Mouse (Mus musculus) gastrocnemius, adult 18-20 months (tissue): Measurements from ENCODE around the gene Slc6a9. TPM values are rescaled to one million over a fixed set of nuclear protein-coding genes. Genes with fewer than 3 reads are reported as not detected.

Source experiments
- DNase-seq: peaks from one replicate; pipeline ENCODE4 v3.0.0; 2021; ENCODE audit warnings: low spot score
- total RNA-seq, 2 experiments: library from RNA; stranded (reverse); gene quantifications; 2 replicates each; pipeline ENCODE4 v1.2.3; 2021

Slc6a9 gene
- total RNA-seq, 2 experiments from 2014 or later, result 5.7 to 6.0 TPM

GRCm38 (mm10) chr4:117839366-117839765, 5.1 kb downstream of the Slc6a9 start:
- no peak for DNase-seq

GRCm38 (mm10) chr4:117840821-117841220, 6.5 kb downstream of the Slc6a9 start:
- no peak for DNase-seq

GRCm38 (mm10) chr4:117841566-117841965, 7.3 kb downstream of the Slc6a9 start:
- DNase-seq, result no peak

DNA sequence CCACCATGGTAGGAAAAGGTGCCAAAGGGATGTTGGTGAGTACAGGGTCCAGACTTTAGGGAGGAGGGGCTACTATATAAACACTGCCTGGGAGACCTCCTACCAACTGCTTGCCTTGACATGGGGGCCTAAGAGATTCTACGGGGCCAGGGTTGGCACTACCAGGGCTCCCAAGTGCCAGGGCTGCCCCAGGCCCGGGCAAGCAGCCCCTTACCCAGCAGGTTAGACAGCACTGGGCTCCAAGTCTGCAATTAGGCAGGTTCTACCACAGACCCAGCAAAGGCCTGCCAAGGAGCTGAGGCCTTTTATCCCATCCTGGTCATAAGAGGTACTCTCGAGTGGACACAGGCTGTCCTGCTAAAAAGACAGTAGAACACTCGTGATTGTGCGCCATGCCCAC, 8.8 kb downstream of the Slc6a9 start:
- no peak for DNase-seq

GRCm38 (mm10) chr4:117844467-117844866, 10.2 kb downstream of the Slc6a9 start:
- DNase-seq, result no peak

GRCm38 (mm10) chr4:117845316-117845715, 11.0 kb downstream of the Slc6a9 start:
- DNase-seq, result no peak

- no peak for DNase-seq
These were observed 12.0 kb downstream of the Slc6a9 start for GRCm38 (mm10) chr4:117846261-117846660.

DNA sequence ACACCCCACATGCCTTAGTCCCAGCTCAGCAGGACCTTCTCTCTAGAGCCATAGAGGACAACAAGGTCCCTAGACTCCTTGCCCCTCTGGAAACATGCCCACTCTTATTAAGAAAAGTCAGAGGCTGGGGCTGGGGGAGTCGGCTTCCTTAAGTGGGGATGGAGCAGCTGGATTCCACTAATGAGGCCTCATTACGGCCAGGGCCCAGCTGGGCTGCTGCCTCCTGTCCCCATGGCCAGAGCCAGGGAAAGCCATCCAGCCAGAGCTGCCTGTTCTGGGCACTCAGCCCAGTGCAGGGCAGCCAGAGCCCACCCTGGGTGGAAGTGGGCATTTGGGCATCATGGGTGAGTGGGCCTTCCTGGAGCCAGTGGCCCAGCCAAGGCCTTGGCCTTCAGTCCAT, 12.7 kb downstream of the Slc6a9 start:
- no peak for DNase-seq

- no peak for DNase-seq
These were observed 14.8 kb downstream of the Slc6a9 start for GRCm38 (mm10) chr4:117849063-117849462.

- DNase-seq, result no peak
These were observed 15.2 kb downstream of the Slc6a9 start for GRCm38 (mm10) chr4:117849506-117849905.

GRCm38 (mm10) chr4:117850176-117850575, 15.9 kb downstream of the Slc6a9 start:
- peak; percentile 62 for DNase-seq

DNA sequence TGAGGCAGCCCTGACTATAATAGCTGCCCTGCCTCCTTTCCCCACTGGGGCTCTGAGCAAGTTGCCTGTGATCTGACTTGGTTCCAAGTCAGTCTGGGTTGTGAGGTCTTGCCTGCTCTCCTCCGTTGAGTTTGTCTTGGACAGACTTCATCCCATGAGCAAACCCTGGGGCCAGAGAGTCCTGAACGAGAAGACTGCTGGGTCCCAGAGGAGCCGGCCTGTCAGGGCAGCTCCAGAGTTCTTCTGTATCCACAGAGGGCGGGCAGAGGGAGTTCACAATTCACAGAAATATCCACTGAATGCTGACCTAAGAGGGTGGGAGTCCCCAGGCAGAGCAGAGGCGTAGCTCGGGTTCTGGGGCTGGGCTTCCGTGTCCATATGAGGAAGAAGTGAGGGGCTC, 16.6 kb downstream of the Slc6a9 start:
- DNase-seq, result peak; percentile 48

- DNase-seq, result no peak
These were observed 18.0 kb downstream of the Slc6a9 start for GRCm38 (mm10) chr4:117852152-117852868.

GRCm38 (mm10) chr4:117855146-117855545, 20.8 kb downstream of the Slc6a9 start:
- DNase-seq, result no peak

DNA sequence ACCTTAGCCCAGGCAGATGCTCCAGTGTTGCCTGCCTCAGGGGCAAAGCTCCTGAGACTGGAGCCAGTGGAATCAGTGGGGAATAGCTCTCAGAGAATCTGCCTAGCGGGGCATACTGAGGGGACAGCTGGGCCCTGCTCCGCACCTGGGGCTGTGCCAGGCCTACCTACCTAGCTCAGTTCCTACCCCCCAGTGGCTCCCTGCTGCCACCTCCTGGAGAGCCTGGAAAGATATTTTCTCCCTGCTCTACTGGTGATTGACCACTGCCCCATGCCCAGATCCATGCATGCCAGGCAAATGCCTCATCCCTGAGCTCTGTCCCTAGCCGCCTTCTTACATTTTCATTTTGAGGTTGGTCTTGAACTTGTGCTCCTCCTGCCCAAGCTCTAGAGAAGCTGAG, 24.5 kb downstream of the Slc6a9 start:
- DNase-seq, result peak; percentile 76

DNA sequence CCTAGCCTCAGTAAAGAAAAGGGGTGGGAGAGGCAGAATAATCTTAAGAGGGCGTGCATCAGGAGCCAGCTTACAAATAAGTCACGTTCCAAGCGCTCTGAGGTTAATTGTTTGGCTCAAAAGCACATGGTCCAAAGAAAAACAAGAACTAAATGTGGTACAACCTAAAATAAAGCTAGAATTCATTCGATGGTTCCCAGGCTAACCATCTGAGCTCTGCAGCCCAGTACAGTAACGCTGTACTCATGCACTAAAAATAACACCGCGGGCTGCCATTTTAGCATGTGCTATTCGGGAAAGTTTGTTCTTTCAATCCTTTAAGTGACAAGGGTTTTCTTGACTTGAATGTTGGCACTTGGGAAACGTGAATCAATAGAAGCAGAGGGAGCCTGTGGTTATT, 26.3 kb downstream of the Slc6a9 start:
- DNase-seq, result no peak

GRCm38 (mm10) chr4:117862823-117863222, 28.5 kb downstream of the Slc6a9 start:
- DNase-seq, result no peak

DNA sequence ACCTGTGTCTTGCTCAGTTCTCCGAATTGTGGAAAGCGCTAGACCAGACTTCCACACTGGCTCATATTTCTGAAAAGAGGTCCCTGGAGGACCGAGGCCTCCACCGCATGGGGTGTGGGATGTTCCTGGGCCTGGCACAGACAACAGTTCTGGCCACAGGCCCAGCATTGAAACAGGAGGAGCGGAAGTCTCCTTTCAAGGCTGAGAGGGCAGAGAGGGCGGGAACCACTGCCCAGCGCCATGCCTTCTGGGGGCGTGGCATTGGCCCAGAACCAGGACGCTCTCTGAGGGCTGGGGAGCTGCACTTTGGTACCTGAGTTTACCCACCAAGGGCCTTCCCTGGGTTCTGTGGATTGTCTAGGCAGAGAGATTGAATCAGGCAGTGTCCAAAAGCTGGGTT, 31.8 kb downstream of the Slc6a9 start:
- DNase-seq, result peak; percentile 89

GRCm38 (mm10) chr4:117867000-117867399, 32.7 kb downstream of the Slc6a9 start:
- DNase-seq, result no peak

DNA sequence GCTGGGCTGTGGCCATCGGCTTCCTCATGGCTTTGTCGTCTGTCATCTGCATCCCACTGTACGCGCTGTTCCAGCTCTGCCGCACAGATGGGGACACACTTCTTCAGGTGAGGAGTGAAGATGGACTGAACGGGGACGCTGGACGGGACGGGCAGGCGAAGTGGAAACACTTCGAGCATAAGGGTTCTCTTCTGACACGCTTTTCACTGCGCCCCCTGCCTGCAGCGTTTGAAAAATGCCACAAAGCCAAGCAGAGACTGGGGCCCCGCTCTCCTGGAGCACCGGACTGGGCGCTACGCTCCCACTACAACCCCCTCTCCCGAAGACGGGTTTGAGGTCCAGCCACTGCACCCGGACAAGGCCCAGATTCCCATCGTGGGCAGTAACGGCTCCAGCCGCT, 33.5 kb downstream of the Slc6a9 start:
- DNase-seq, result peak; percentile 48

- no peak for DNase-seq
These were observed 35.0 kb downstream of the Slc6a9 start for GRCm38 (mm10) chr4:117869317-117869716.

GRCm38 (mm10) chr4:117870437-117870836, 36.1 kb downstream of the Slc6a9 start:
- DNase-seq, result no peak

- no peak for DNase-seq
These were observed 37.5 kb downstream of the Slc6a9 start for GRCm38 (mm10) chr4:117871787-117872186.

GRCm38 (mm10) chr4:117872471-117872886, 38.2 kb downstream of the Slc6a9 start, which contains the start of gene Ccdc24:
TSS of gene Ccdc24 (minus strand) at chr4:117872557.
- DNase-seq, result no peak
